Mouse (Mus musculus) hindlimb bud, embryonic 11.5 days (tissue): Measurements from ENCODE around the gene Scnm1.
"Not testable (repeated sequence)": the region's sequence is repeated elsewhere in the genome, so short reads cannot be mapped to it uniquely, and the experiment has no call there.

Experiments used
- DNase-seq: peaks from one replicate; pipeline ENCODE4 v3.0.0-alpha.2; 2012; ENCODE audit warnings: low read depth, low spot score; ENCODE audit errors: extremely low spot score

The Scnm1 gene

DNA sequence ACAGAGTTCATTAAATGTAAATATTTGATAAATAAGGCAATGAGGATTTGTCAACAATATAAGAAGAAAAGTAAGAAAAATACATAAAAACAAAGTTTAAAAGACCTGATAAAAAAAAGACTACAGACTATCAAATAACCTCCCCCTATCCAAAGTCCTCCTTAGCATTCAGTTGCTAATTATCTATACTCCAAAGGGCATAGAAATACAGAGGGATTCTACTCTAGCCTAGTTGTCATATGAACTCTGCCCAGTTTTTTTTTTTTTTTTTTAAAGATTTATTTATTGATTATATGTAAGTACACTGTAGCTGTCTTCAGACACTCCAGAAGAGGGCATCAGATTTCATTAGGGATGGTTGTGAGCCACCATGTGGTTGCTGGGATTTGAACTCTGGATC is 26.5 kb downstream of the Scnm1 start:
- not testable (repeated sequence) for DNase-seq

DNA sequence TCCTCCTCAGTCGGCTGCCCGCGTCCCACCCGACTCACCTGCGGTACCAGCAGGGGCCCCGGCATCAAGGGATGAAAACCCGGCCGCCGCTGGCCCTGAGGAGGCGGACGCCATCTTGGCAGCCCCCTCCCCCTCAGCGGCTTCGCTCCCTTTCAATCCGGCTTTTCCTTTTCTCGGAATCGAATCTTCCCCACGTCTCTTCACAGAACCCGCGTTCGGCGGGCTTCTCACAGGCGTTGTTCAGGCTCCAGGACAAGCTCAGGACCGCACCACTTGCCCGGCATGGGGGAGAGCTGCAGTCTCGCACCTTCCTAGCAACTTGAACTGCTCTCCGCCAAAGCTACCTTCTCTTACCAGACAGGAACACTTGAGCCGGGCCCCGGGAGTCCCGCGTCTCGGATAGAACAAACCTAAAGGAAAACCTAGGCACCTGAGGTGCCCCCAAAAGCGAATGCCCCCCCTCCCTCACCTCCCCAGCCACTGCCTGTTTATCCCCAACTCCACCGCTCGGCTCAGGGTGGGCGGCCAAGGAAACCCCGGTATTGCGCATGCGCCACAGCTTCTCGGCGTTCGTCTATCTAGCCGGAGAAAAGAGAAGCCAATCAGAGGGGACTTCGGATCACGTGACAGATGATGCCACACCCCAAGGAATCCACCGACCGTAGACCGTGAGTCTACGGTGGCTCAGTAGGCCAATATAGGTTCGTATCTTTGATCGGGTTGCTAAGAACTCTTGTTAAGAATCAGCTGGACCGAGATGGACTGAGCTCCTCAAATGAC is 27.3 kb downstream of the Scnm1 start, which contains the start of gene Pip5k1a:
Pip5k1a (minus strand) TSS at position 593 of the 780 bp plus-strand sequence.
- DNase-seq: peak; percentile 100

DNA sequence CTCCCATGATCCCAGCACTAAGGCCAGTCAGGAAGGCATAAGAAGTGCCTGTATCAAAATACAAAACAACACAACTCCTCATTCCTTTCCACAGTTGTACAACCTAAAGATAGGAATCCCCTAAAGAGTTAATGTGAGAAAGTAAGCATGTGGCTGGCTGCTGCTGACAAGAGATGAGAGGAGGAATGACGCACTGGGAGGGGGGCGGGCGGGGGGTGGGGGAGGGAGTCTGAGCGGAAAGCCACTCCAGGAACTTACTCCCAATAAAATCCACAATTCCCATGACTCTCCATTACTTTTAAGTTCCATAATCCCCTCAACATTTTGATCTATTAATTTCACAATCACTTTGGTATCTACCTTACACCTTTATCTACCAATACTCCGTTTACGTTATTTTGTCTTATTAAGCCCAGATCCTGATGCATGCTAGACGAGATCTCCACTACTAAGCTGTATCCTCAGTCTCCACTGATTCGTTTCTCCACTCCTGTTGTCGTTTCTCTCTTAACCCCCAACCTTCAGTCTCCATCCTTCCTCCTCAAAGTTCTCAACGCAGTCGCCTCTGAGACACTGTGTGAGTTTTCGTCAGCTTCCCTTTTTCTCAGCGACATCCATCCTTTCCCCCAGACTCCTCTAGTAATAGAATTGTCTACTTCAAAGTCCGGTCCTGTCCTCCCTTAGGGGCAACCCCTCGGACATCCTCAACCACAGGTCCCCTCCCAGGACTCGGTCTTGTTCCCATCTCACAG is 28.0 kb downstream of the Scnm1 start:
- no peak for DNase-seq

DNA sequence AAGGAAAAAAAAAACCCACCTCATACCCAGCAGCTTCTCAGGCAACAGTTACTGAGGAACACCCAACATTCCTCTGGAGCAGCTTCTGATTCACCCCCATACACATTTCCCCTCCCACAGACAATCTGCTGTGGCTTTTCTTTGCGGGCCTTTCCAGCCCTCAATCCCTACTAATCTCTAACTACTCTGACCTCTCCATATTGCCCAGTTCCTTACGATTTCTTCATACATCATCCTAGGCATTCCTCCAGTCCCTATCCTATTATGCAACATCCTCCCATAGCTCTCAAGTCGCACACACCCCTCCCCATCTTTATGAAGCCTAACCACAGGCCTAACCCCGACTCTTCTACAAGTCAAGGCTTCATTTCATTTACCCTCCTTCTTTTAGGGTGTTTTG is 28.7 kb downstream of the Scnm1 start:
- no peak for DNase-seq

DNA sequence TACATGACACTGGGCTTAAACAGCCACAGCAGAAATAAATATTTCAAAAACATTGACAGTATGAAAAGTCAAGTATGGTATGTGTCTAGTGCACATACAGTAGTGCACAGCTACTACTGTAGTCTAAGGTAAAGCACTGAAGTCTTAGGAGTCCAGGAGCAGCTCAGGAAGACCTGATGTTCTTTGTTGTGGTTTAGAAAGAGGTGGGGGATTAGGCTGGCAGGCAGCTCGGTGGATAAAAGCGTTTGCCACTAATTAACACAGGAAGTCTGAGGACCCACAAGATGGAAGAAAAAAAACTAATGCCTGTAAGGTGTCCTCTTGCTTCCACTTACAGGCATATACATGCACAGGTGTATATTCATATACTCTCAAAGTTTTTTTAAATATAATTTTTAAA is 33.0 kb downstream of the Scnm1 start:
- DNase-seq: no peak

DNA sequence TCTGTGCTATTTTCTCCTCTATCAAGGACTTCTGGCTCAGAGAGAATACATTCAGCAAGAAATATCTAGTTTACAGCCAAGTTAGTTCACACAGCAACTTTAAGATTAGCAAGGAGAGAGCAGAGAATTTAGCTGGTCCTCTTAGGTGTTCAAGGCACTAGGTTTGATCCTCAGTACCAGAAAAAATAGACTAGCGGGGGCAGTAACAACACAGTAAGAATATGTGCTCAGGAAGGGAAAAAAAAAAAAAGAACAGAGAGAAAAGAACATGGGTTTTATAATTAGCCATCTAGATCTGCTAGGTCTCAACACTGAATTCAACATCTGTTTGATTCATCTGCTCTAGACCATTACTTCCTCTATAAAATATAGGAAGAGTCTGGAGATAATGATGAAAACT is 45.7 kb downstream of the Scnm1 start:
- no peak for DNase-seq
